Comparison of ENCODE assay signal across 20 mouse cellular contexts in the genomic region with DNA sequence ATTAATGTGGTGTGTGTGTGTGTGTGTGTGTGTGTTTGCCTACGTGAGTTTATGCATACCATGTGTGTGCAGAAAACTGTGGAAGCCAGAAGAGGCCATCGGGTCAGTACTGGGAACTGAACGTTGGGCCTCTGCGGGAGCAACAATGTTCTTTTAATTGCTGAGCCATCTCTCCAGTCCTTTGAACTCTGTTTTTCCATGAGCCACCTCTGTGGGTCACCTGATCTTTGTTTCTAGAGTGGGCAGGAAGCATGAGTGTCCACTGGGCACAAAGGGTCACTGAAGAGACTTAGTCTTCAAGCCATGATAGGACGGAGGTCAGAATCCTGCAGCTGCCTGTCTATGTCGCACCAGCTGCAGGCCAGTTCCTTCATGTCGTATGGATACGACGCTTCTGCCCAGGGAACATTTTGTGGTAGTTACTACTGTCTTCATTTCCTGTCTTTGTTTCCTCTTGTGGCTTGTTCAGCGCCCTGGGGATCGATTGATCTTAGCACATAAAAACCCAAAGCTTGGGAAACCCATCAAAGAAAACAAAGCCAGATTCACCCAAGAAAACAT. TPM values are rescaled to one million over a fixed set of nuclear protein-coding genes. Genes with fewer than 3 reads are reported as not detected.
DNase-seq lines count a peak whose midpoint lies in the region; ATAC-seq and TF ChIP-seq lines count a peak whose summit lies in the region.
"Had no signal": no experiment of that assay in that cellular context is flagged by ENCODE, and none has a peak within 500 bp of the region (broad histone marks: within the 10 kb centered on the region; RNA-seq: fewer than 3 reads in every experiment).

No protein-coding gene starts in this region.

- H3K9ac ChIP-seq in limb, embryonic 15.5 days = no peak overlapping the region
- H3K9ac ChIP-seq: forebrain, postnatal 0 days; liver, embryonic 15.5 days; midbrain, embryonic 12.5 days had no signal

- peaks cover 9% of the 10 kb centered on the region; the same call in 1 of the 2 replicates for H3K4me1 ChIP-seq in kidney, adult 2 months (ENCODE audit: control insufficient read depth, insufficient read depth, low read length)
- peaks cover 30% of the 10 kb centered on the region for H3K4me1 ChIP-seq in limb, embryonic 15.5 days
- H3K4me1 ChIP-seq in limb, embryonic 10.5 days = peaks cover 21% of the 10 kb centered on the region

- H3K36me3 ChIP-seq in kidney, adult 2 months (ENCODE audit: control insufficient read depth, insufficient read depth, low read length) = no peaks in the 10 kb centered on the region
- peaks cover 12% of the 10 kb centered on the region for H3K36me3 ChIP-seq in limb, embryonic 15.5 days
- peaks cover 73% of the 10 kb centered on the region for H3K36me3 ChIP-seq in limb, embryonic 10.5 days
- H3K36me3 ChIP-seq: liver, embryonic 15.5 days had no signal

- no peak for TF ChIP-seq CTCF in kidney, adult 2 months (conservative IDR thresholded peaks at IDR 0.05; ENCODE audit: insufficient read depth, insufficient read length, low read depth, low read length)

- no peaks in the 10 kb centered on the region for H3K27me3 ChIP-seq in kidney, adult 2 months (replicated peaks; ENCODE audit: control insufficient read depth, insufficient read depth, low read length)
- no peaks in the 10 kb centered on the region for H3K27me3 ChIP-seq in limb, embryonic 15.5 days
- H3K27me3 ChIP-seq in limb, embryonic 10.5 days (ENCODE audit: low read depth, poor library complexity, severe bottlenecking) = no peaks in the 10 kb centered on the region
- H3K27me3 ChIP-seq: midbrain, embryonic 12.5 days had no signal

- TF ChIP-seq POLR2A in kidney, adult 2 months (IDR thresholded peaks at IDR 0.05; ENCODE audit: low read depth, low read length) = no peak

- no peak overlapping the region for H3K4me2 ChIP-seq in limb, embryonic 15.5 days
- H3K4me2 ChIP-seq: liver, embryonic 15.5 days; midbrain, embryonic 12.5 days had no signal

- no peaks in the 10 kb centered on the region for H3K9me3 ChIP-seq in limb, embryonic 15.5 days
- H3K9me3 ChIP-seq in limb, embryonic 10.5 days (replicated peaks) = 0 out of 2 replicates have a peak, but pooled peaks cover 2% of the 10 kb centered on the region
- H3K9me3 ChIP-seq: liver, embryonic 15.5 days; midbrain, embryonic 12.5 days had no signal

- ATAC-seq in limb, embryonic 15.5 days (ENCODE audit: insufficient number of reproducible peaks, low FRiP score, low TSS enrichment, low read depth) = no peak
- ATAC-seq in common myeloid progenitor, adult 5-6 weeks (replicated peaks; ENCODE audit: low read depth, poor library complexity, severe bottlenecking) = peak; percentile 59
- ATAC-seq in granulocyte monocyte progenitor cell, adult 5-6 weeks (replicated peaks; ENCODE audit: poor library complexity, severe bottlenecking) = peak; percentile 75
- ATAC-seq: activated CD4-positive, CD25-positive, alpha-beta regulatory T cell, adult 4 months; forebrain, postnatal 0 days; intestine, postnatal 0 days had no signal

- H3K4me3 ChIP-seq in kidney, adult 2 months (ENCODE audit: insufficient read depth, low read depth, low read length) = no peak overlapping the region
- H3K4me3 ChIP-seq in limb, embryonic 15.5 days = no peak overlapping the region
- no peak overlapping the region for H3K4me3 ChIP-seq in limb, embryonic 10.5 days
- H3K4me3 ChIP-seq: heart, adult 2 months; liver, embryonic 15.5 days; midbrain, embryonic 12.5 days had no signal

- 41% methylated on average over 11 of the region's 11 CpGs for WGBS in kidney, adult 2 months
- 54% methylated on average over 11 of the region's 11 CpGs for WGBS in limb, embryonic 15.5 days
- 79% methylated on average over 11 of the region's 11 CpGs for WGBS in limb, embryonic 10.5 days

- DNase-seq in kidney, adult 2 months = peak; percentile 76
- no peak for DNase-seq in kidney, adult 11 months
- no peak for DNase-seq in limb, embryonic 10.5 days (ENCODE audit: low spot score)
- no peak for DNase-seq in adrenal gland, adult 8-10 months
- DNase-seq in ovary, postnatal 14 days (ENCODE audit: low spot score) = no peak
- DNase-seq: adrenal gland, postnatal 10 days; cerebellum, adult 9-10 months; forebrain, postnatal 0 days; gastrocnemius, postnatal 14 days; heart, adult 2 months; heart, postnatal 4 days; right cerebral cortex, postnatal 14 days had no signal

- peak overlapping the region; percentile 66 for H3K27ac ChIP-seq in kidney, adult 2 months (ENCODE audit: insufficient read depth, low read depth, low read length)
- H3K27ac ChIP-seq in limb, embryonic 15.5 days = 0 out of 2 replicates have a peak overlapping the region, but pooled peaks have one; percentile 22
- H3K27ac ChIP-seq in limb, embryonic 10.5 days = no peak overlapping the region
- H3K27ac ChIP-seq: heart, adult 2 months; liver, embryonic 15.5 days; midbrain, embryonic 12.5 days; stomach, postnatal 0 days had no signal

RNA-seq across cellular contexts. Expression of a gene that starts 10.3 kb away (rescaled TPM):
- 2.1 and 2.3 TPM in 2 replicates for polyA plus RNA-seq in kidney, adult 2 months (2012; rRNA removed)
- polyA plus RNA-seq in limb, embryonic 15.5 days (2015; fragmentation: Nextera tagmentation; extraction: Ambion mirVana) = 10.3 and 12.7 TPM in 2 replicates
- 17.5 and 23.0 TPM in 2 replicates for polyA plus RNA-seq in limb, embryonic 10.5 days (2016; fragmentation: Nextera tagmentation; extraction: Ambion mirVana)
- total RNA-seq in common myeloid progenitor, adult 5-6 weeks (2017) = not detected in 2 replicates
- not detected in 2 replicates for total RNA-seq in granulocyte monocyte progenitor cell, adult 5-6 weeks (2014; fragmentation: Nextera tagmentation)
- not detected in 2 replicates for total RNA-seq in granulocyte monocyte progenitor cell, adult 5-6 weeks (2017)
- total RNA-seq in adrenal gland, adult 8-10 months (2022) = 10 to 100 TPM in 2 of 4 experiments, 1 to 10 TPM in 2; 5.3 to 14.9 (median 8.2) TPM
